Mouse (Mus musculus): ENCODE measurements around the gene Ralgps1. TPM values are rescaled to one million over a fixed set of nuclear protein-coding genes. Genes with fewer than 3 reads are reported as not detected.
A peak's percentile ranks its signal among the peaks of the same experiment; 100 is the strongest.
"Not testable (repeated sequence)": the region's sequence is repeated elsewhere in the genome, so short reads cannot be mapped to it uniquely, and the experiment has no call there.

Ralgps1 gene
- polyA plus RNA-seq, 1 experiment from 2014 or later = 5.2 TPM

DNA sequence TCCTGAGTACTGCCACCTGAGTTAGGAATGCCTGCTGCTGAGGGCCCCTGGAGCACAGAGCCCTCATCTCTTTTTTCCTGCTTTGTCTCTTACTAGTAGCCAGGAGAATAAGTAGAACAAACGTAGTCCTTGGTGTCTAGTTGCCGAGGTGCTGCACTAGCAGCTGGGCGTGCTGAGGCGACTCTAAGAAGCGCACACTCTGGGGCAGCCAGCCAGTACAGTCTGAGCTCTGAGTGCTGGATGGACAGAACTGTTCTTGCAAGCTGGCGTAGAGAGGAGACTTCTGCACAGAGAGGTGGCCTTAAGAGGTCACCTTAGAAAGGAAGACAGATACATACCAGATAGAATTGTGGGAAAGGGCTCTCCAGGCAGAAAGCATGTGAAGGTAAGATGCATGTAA lies 151.0 kb downstream of the Ralgps1 start:
- peak overlapping the region; percentile 6; the same call in 1 of the 2 replicates for H3K4me3 ChIP-seq (replicated peaks)
- peaks cover 53% of the 10 kb centered on the region for H3K4me1 ChIP-seq (replicated peaks)
- no peaks in the 10 kb centered on the region for H3K27me3 ChIP-seq
- H3K27ac ChIP-seq = peak overlapping the region; percentile 80
- H3K9me3 ChIP-seq = no peaks in the 10 kb centered on the region
- H3K36me3 ChIP-seq = peaks cover 43% of the 10 kb centered on the region
- WGBS = 62% methylated on average over 6 of the region's 6 CpGs
- H3K9ac ChIP-seq (replicated peaks) = peak overlapping the region; percentile 23; the same call in 1 of the 2 replicates
- peak overlapping the region; percentile 37 for H3K4me2 ChIP-seq
- ATAC-seq (ENCODE audit: insufficient number of reproducible peaks, insufficient read depth, low FRiP score, low TSS enrichment, low read depth) = no peak

DNA sequence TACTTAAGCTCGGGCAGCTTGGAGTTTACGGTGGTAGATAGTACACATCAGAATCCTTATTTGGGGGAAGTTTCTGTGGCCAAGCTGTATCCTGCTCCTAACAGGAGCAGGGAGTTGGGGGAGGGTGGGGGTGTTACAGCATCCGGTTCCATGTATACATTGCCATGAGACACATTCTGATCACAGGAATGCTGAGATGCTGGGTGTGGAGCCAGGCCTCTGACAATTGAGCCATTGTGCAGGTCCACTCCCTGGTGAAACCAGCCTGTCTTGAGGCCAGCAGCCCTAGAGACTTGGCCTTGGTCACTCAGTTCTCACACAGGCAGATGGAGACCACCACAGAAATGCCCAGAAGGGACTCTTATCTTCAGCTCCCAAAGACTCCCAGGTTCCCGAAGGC lies 151.6 kb downstream of the Ralgps1 start:
- peaks cover 37% of the 10 kb centered on the region for H3K36me3 ChIP-seq
- H3K9ac ChIP-seq (replicated peaks) = no peak overlapping the region; the same call in 1 of the 2 replicates
- peak overlapping the region; percentile 37 for H3K4me2 ChIP-seq
- ATAC-seq (ENCODE audit: insufficient number of reproducible peaks, insufficient read depth, low FRiP score, low TSS enrichment, low read depth) = no peak
- no peaks in the 10 kb centered on the region for H3K27me3 ChIP-seq
- no peak overlapping the region for H3K4me3 ChIP-seq (replicated peaks)
- 80% methylated on average over 4 of the region's 4 CpGs for WGBS
- no peaks in the 10 kb centered on the region for H3K9me3 ChIP-seq
- H3K4me1 ChIP-seq (replicated peaks) = peaks cover 57% of the 10 kb centered on the region
- peak overlapping the region; percentile 80 for H3K27ac ChIP-seq

DNA sequence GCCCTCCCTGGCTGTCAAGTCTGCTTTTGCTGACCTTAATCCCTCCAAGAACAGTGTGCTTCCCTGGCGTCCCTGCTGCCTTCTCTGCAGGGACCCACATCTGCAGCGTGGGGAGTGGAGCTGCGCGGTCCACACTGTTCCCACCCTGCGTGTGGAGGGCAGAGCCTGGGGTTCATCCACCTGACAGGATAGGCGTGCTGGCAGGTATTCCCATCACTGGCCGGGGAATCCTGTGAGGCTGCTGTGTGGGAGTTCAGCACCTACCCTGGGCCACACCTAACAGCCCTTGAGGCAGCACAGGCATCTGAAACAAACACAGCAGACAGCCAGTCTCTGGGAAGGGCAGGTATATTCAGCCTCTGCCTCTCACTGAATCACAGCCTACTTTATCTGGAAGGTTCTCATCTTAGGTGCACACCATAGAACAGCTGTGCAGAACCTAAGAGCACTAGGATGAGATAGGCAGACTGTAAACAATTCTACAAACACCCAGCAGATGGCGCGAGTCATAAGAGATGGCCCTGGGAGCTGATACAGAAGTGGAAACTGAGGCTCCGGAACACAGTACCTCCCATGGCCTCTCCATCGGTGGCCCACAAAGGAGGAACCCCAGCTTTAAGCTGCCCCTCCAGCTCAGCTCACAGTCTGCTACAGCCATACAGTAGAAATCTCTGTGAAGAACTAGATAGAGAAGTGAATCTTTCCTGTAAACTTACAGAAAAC lies 152.2 kb downstream of the Ralgps1 start:
- Histone ChIP-seq H3K4me2 (peak overlapping the region; percentile 37), H3K9me3 (no peaks in the 10 kb centered on the region), H3K9ac (replicated peaks) (peak overlapping the region; percentile 28; the same call in 1 of the 2 replicates), H3K27me3 (no peaks in the 10 kb centered on the region), H3K4me1 (replicated peaks) (peaks cover 57% of the 10 kb centered on the region), H3K4me3 (replicated peaks) (no peak overlapping the region), H3K27ac (no peak overlapping the region), H3K36me3 (peaks cover 31% of the 10 kb centered on the region)
- 68% methylated on average over 11 of the region's 11 CpGs for WGBS
- ATAC-seq (ENCODE audit: insufficient number of reproducible peaks, insufficient read depth, low FRiP score, low TSS enrichment, low read depth) = no peak

DNA sequence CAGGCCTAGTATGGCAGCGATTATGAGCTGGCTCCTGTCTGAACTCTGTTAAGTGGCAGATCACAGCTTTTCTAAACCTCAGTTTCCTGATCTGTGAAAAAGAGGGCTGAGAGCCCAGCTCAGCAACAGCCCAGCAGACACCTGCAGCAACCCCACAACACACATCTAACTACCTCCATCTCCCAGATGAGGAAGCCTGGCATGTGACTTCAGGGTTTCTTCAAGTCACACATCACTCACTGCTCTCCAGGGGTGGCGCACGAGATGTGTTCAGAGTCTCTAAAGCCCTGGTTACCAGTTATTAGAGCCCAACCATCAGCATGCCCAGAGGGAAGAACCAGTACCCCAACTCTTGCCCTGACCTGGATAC lies 153.9 kb downstream of the Ralgps1 start:
- H3K4me1 ChIP-seq (replicated peaks) = peaks cover 57% of the 10 kb centered on the region
- no peak overlapping the region for H3K27ac ChIP-seq

DNA sequence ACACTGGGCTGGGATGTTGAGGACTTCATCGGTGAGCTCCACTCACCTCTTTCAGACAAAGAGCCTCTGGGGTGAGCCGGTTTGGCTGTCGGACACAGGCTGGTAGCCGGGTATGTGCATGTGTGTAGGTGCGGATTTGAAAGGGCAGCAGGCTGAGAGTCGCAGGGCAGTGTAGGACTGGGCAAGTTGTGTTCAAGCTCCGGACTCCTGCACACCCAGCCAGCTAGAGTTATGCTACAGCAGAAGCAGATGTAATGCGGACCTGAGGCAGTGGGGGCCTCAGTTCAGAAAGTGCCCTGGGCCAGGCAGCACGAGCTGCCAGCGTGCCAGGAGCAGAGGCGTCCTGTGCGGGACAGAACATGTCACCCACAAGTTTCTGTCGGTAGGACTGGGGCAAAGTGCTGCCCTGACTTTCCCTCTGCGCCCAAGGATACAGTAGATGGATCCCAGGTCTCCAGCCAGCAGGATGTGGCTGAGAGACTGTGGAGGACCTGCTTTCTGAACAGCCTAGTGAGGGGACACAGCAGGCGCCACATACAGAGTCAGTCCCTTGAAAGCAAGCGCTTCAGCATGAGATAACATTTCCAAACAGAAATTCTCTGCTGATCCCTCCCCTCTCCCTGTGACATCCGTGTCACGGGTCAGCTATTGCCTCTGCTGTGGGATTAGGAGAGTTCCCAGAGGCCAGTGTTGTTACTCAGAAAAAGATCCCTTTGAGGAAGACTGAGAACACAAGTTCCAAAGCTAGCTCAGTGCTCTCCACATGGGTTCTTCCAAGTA lies 154.5 kb downstream of the Ralgps1 start:
- peak overlapping the region; percentile 91 for H3K27ac ChIP-seq
- H3K9ac ChIP-seq (replicated peaks) = peak overlapping the region; percentile 85
- peak overlapping the region; percentile 74 for H3K4me3 ChIP-seq (replicated peaks)
- ATAC-seq (ENCODE audit: insufficient number of reproducible peaks, insufficient read depth, low FRiP score, low TSS enrichment, low read depth) = 0 out of 2 replicates have a peak, but pooled peaks have one; percentile 13
- H3K36me3 ChIP-seq = peaks cover 18% of the 10 kb centered on the region
- peak overlapping the region; percentile 79 for H3K4me2 ChIP-seq
- peaks cover 57% of the 10 kb centered on the region for H3K4me1 ChIP-seq (replicated peaks)
- H3K27me3 ChIP-seq = no peaks in the 10 kb centered on the region
- no peaks in the 10 kb centered on the region for H3K9me3 ChIP-seq
- 11% methylated on average over 18 of the region's 18 CpGs for WGBS

More for the DNA sequence above, 153.9 kb downstream of the Ralgps1 start:
- no peaks in the 10 kb centered on the region for H3K9me3 ChIP-seq
- 46% methylated on average over 3 of the region's 3 CpGs for WGBS
- H3K4me3 ChIP-seq (replicated peaks) = peak overlapping the region; percentile 74
- peaks cover 24% of the 10 kb centered on the region for H3K36me3 ChIP-seq
- no peak for ATAC-seq (ENCODE audit: insufficient number of reproducible peaks, insufficient read depth, low FRiP score, low TSS enrichment, low read depth)
- no peaks in the 10 kb centered on the region for H3K27me3 ChIP-seq
- H3K9ac ChIP-seq (replicated peaks) = peak overlapping the region; percentile 85
- peak overlapping the region; percentile 79 for H3K4me2 ChIP-seq

DNA sequence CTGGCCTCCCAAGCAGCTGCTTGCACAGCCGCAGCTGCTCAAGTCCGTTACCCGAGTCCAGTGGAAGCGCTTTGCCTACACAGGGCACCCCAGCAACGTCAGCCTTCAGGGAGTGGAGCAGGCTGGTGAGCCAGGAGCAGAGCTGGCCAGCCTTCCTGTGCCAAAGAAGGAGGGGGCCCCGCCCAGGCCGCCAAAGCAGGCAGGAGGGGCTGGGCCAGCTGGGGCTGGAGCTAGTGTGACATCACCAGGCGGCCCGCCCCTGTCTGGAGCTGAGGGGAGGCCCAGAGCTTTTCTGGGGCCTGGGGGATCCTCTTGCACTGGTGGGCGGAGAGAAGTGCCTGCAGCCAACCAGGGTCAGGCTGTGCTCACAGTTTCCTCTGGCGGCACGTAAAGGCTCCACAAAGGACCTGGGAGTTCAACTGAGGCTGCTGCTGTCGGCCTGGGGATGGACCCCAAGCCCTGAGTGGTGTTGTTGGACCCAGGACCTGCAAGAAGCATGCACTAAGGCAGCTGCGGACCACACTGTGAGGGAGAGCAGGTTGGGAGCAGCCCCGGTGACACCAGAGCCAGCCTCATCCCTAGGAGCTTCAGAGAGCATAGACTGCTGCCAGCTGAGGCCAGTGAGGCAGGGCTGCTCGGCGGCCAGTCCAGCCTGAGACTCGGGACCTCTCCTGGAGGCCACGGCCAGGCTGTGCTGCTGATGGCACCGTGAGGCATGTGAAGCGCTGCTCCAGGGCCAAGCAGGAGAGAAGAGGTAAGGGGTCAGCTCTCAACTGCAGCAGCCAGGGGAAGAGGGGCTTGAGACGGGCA lies 155.4 kb downstream of the Ralgps1 start, which contains the start of gene Angptl2:
TSS of gene Angptl2 (plus strand) at position 370 of the 810 bp plus-strand sequence.
- peaks cover 52% of the 10 kb centered on the region for H3K4me1 ChIP-seq (replicated peaks)
- peak within 1 kb of the TSS; percentile 79 for H3K4me2 ChIP-seq
- peak within 1 kb of the TSS; percentile 91 for H3K27ac ChIP-seq
- WGBS = under 1% methylated on average over 22 of the region's 22 CpGs
- peak within 1 kb of the TSS; percentile 85 for H3K9ac ChIP-seq (replicated peaks)
- peak within 1 kb of the TSS; percentile 74 for H3K4me3 ChIP-seq (replicated peaks)
- no peaks in the 10 kb centered on the region for H3K9me3 ChIP-seq
- ATAC-seq (ENCODE audit: insufficient number of reproducible peaks, insufficient read depth, low FRiP score, low TSS enrichment, low read depth) = peak; percentile 96
- no peaks in the 10 kb centered on the region for H3K27me3 ChIP-seq
- H3K36me3 ChIP-seq = peaks cover 9% of the 10 kb centered on the region

DNA sequence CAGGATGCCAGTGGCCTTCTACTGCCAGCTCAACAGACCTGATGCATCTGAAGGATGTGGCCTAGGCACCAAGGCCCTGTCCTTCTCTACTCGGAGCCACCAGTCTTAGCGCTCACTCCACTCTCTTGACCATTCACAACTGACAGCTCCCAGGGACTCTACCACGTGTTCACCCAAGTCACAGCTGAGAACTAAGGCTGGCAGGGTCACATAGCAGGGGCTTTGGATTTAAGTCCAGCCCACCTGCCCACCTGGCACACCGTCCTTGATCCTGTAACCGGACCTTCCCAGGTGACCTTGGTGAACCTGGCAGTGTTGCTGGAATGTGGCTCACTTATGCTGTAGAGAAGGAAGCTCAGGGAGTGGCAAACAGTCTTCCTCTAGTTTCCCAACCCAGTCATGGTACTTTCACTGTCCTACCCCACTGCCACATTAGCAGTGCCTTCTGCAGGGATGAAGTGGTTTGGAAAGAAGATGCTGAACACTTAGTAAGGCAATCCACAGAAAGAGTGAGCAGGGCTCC lies 156.0 kb downstream of the Ralgps1 start:
- Histone ChIP-seq H3K27ac (peak overlapping the region; percentile 91), H3K9me3 (no peaks in the 10 kb centered on the region), H3K36me3 (peaks cover 4% of the 10 kb centered on the region), H3K4me2 (peak overlapping the region; percentile 79), H3K9ac (replicated peaks) (peak overlapping the region; percentile 85; the same call in 1 of the 2 replicates), H3K27me3 (no peaks in the 10 kb centered on the region), H3K4me3 (replicated peaks) (peak overlapping the region; percentile 74), H3K4me1 (replicated peaks) (peaks cover 49% of the 10 kb centered on the region)
- 54% methylated on average over 5 of the region's 5 CpGs for WGBS
- ATAC-seq (ENCODE audit: insufficient number of reproducible peaks, insufficient read depth, low FRiP score, low TSS enrichment, low read depth) = peak; percentile 4; the same call in 1 of the 2 replicates

DNA sequence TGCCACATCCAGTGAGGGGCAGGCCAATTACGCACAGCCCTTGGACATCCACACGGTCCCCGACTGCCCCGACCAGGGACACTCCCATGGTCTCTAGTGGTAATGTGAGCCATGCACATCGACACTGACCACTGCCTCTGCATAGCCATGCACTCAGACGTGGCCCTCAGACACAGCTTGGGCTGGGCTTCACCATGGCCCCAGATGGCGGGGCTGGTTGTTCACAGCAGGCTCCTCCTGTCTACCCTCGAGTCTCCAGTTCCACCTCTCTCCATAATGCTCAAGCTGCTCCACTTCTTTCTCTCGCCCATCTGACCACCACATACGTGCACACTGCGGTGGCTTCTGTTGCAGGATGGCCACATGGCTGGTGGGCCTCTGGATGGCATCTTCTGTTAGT lies 160.0 kb downstream of the Ralgps1 start:
- not testable (repeated sequence) for H3K4me2 ChIP-seq; H3K27me3 ChIP-seq; H3K36me3 ChIP-seq; H3K27ac ChIP-seq; H3K9ac ChIP-seq (replicated peaks); ATAC-seq (ENCODE audit: insufficient number of reproducible peaks, insufficient read depth, low FRiP score, low TSS enrichment, low read depth); H3K9me3 ChIP-seq; H3K4me3 ChIP-seq (replicated peaks)
- 75% methylated on average over 11 of the region's 11 CpGs for WGBS
- H3K4me1 ChIP-seq (replicated peaks) = peaks cover 28% of the 10 kb centered on the region

DNA sequence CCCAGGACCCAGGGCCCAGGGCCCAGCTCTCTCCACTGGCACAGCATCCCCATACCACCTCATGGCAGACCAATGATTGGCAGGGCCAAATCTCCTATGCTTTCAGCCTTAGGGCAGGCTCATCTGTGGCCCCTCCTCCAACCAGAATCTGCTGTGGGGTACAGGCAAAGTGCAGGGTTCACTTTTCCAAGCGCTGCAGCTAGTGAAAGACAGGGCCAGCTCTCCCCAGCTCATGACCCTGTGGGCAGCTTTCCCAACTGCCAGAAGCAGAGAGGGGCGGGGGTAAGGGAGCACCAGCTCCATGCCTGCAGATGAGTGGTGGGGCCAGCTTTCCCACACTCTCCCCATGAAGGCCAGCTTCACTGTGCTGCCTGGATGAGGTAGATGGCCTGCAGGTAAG lies 160.4 kb downstream of the Ralgps1 start:
- 60% methylated on average over 2 of the region's 2 CpGs for WGBS
- H3K4me1 ChIP-seq (replicated peaks) = peaks cover 32% of the 10 kb centered on the region
- H3K4me2 ChIP-seq = no peak overlapping the region
- H3K27me3 ChIP-seq = no peaks in the 10 kb centered on the region
- H3K9ac ChIP-seq (replicated peaks) = no peak overlapping the region
- H3K36me3 ChIP-seq = no peaks in the 10 kb centered on the region
- ATAC-seq (ENCODE audit: insufficient number of reproducible peaks, insufficient read depth, low FRiP score, low TSS enrichment, low read depth) = no peak
- no peak overlapping the region; the same call in 1 of the 2 replicates for H3K27ac ChIP-seq
- no peak overlapping the region for H3K4me3 ChIP-seq (replicated peaks)
- no peaks in the 10 kb centered on the region for H3K9me3 ChIP-seq

DNA sequence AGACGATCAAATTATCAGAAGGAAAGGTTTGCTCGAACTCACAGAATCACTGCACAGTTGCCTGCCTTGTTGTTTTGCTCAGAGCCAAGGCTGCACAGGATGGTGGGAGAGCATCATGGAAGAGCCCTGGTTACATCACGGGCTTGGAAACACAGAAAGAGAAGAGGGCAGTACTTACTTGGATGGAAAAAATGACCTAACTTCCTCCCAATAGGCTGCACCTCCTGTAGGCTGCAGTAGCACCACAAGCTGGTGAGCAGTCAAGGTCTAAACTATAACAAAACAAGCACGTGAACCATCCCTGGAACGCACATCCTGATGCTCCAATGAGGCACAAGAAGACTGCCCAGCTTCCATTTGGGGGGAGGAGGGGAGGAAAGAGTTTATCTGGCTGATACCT lies 163.2 kb downstream of the Ralgps1 start:
- Histone ChIP-seq H3K9me3 (no peaks in the 10 kb centered on the region), H3K4me1 (replicated peaks) (peaks cover 47% of the 10 kb centered on the region), H3K4me2 (no peak overlapping the region), H3K9ac (replicated peaks) (no peak overlapping the region), H3K27me3 (no peaks in the 10 kb centered on the region), H3K36me3 (no peaks in the 10 kb centered on the region), H3K4me3 (replicated peaks) (no peak overlapping the region), H3K27ac (no peak overlapping the region)
- WGBS = 91% methylated on average over 5 of the region's 5 CpGs
- no peak for ATAC-seq (ENCODE audit: insufficient number of reproducible peaks, insufficient read depth, low FRiP score, low TSS enrichment, low read depth)

Data from limb, embryonic 12.5 days (tissue).